Mouse (Mus musculus): Measurements from ENCODE around the gene Pklr.

DNA sequence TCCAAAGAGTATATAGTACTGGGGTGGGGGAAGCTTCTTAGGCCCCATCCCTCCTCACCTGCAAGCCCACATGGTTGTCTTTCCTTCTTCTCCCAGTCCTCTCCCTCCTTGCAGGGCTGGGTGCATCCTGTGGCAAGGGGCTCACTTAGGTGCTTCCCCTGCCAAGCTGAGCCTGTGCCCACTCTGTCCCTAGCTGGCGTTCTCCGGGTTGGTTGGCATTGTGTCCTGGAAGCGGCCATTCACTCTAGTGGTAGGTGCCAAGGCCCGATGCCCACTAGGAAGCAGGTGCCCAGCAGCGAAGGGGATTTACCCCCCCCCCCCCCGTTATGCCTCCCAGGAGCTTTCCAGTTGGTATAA lies 48.0 kb downstream of the Pklr start:
- TF ChIP-seq POLR2A (IDR thresholded peaks at IDR 0.05; ENCODE audit: borderline replicate concordance, control insufficient read depth, low read depth, low read length), result no peak
- TF ChIP-seq CTCF (IDR thresholded peaks at IDR 0.05; ENCODE audit: control insufficient read depth, insufficient read depth, low read length), result no peak

Data from bone marrow, adult 2 months (tissue).